Mouse (Mus musculus) common myeloid progenitor, adult 5-6 weeks (primary cell): ENCODE measurements around the gene Phactr4. TPM values are rescaled to one million over a fixed set of nuclear protein-coding genes. Genes with fewer than 3 reads are reported as not detected.

ENCODE experiments used
- total RNA-seq: library from RNA; stranded (forward); fragments of 200-1000, 187-1606 nt; gene quantifications from 2 replicates; pipeline ENCODE4 v1.2.3, GENCODE M21; 2017

The Phactr4 gene
- total RNA-seq, 1 experiment from 2014 or later = 17.9 TPM

Other genes starting within 250 kb of the Phactr4 start
- 61.5 and 70.9 TPM in 2 replicates for gene Ythdf2, start 210.2 kb downstream of the Phactr4 start, total RNA-seq
- 23.2 and 26.9 TPM in 2 replicates for gene Gmeb1, start 160.9 kb downstream of the Phactr4 start, total RNA-seq
- 30.2 and 45.8 TPM in 2 replicates for gene Taf12, start 148.1 kb downstream of the Phactr4 start, total RNA-seq
- gene Rab42, start 119.1 kb downstream of the Phactr4 start, total RNA-seq = not detected in 2 replicates
- gene Trnau1ap, start 93.0 kb downstream of the Phactr4 start, total RNA-seq = 23.9 and 43.7 TPM in 2 replicates
- 46.6 and 48.1 TPM in 2 replicates for gene Rcc1, start 68.9 kb downstream of the Phactr4 start, total RNA-seq
- 16.4 and 17.8 TPM in 2 replicates for gene Med18, start 41.4 kb upstream of the Phactr4 start, total RNA-seq
- 1.6 and 3.2 TPM in 2 replicates for gene Sesn2, start 88.0 kb upstream of the Phactr4 start, total RNA-seq
- gene Atpif1, start 111.2 kb upstream of the Phactr4 start, total RNA-seq = 1,728 and 2,046 TPM in 2 replicates
- gene Dnajc8, start 113.1 kb upstream of the Phactr4 start, total RNA-seq = 412 and 457 TPM in 2 replicates
- gene Ptafr, start 141.6 kb upstream of the Phactr4 start, total RNA-seq = 2.1 TPM in 2 replicates
- gene Eya3, start 216.5 kb upstream of the Phactr4 start, total RNA-seq = 18.3 and 35.8 TPM in 2 replicates